ENCODE assay signal across 7 mouse cellular contexts in the genomic region with DNA sequence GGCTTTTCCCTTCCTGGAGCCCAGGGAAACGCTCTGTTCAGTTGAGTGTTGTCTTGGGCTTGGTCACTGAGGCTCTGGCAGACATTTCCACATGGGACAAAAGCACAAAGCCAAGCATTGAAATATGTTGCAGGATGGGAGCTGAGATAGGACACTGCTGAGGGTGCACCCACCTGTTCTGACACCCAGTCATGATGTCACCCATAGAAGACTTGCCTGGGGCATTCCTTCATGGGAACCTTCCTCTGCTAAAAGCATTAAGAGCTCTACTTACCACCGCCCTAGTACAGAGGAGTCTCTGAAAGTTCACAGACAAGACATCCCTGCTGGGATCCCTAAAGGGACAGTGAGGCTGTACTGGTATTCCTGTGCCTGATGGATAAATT. TPM values are rescaled to one million over a fixed set of nuclear protein-coding genes. Genes with fewer than 3 reads are reported as not detected.
DNase-seq lines count a peak whose midpoint lies in the region; ATAC-seq lines count a peak whose summit lies in the region.

No protein-coding gene starts in this region.

- DNase-seq in neural tube, embryonic 11.5 days (ENCODE audit: low spot score) = no peak
- DNase-seq in neural tube, embryonic 10.5 days (ENCODE audit: extremely low spot score, low spot score) = no peak
- DNase-seq in forebrain, embryonic 10.5 days (ENCODE audit: extremely low spot score, low spot score) = no peak
- DNase-seq in limb, embryonic 11.5 days (ENCODE audit: low spot score) = no peak
- DNase-seq in natural killer cell, adult 2 months (ENCODE audit: low spot score in 2 of 2) = no peak
- DNase-seq in adipocyte (ENCODE audit: low spot score) = no peak

- no peaks in the 10 kb centered on the region for H3K27me3 ChIP-seq in neural tube, embryonic 11.5 days (ENCODE audit: control insufficient read depth, insufficient read depth, low read length)
- no peaks in the 10 kb centered on the region for H3K27me3 ChIP-seq in forebrain, embryonic 10.5 days (ENCODE audit: poor library complexity, severe bottlenecking)
- no peaks in the 10 kb centered on the region for H3K27me3 ChIP-seq in limb, embryonic 11.5 days (ENCODE audit: control insufficient read depth, insufficient read depth, low read length)
- H3K27me3 ChIP-seq in stomach, embryonic 14.5 days (ENCODE audit: control insufficient read depth, insufficient read depth, low read length) = no peaks in the 10 kb centered on the region

- no peaks in the 10 kb centered on the region for H3K36me3 ChIP-seq in neural tube, embryonic 11.5 days (ENCODE audit: control insufficient read depth, insufficient read depth, low read length)
- H3K36me3 ChIP-seq in forebrain, embryonic 10.5 days (replicated peaks) = peaks cover 24% of the 10 kb centered on the region
- no peaks in the 10 kb centered on the region for H3K36me3 ChIP-seq in limb, embryonic 11.5 days (ENCODE audit: control insufficient read depth, insufficient read depth, low read length)
- no peaks in the 10 kb centered on the region for H3K36me3 ChIP-seq in stomach, embryonic 14.5 days (ENCODE audit: control insufficient read depth, insufficient read depth, low read length)

- peak overlapping the region; percentile 60 for H3K4me2 ChIP-seq in neural tube, embryonic 11.5 days (ENCODE audit: low read depth)
- peak overlapping the region; percentile 85 for H3K4me2 ChIP-seq in limb, embryonic 11.5 days (ENCODE audit: low read depth, severe bottlenecking)
- peak overlapping the region; percentile 81 for H3K4me2 ChIP-seq in stomach, embryonic 14.5 days (replicated peaks; ENCODE audit: low read depth, low read length)

- 48% methylated on average over 2 of the region's 2 CpGs for WGBS in neural tube, embryonic 11.5 days
- 65% methylated on average over 2 of the region's 2 CpGs for whole genome bisulfite sequencing in forebrain, embryonic 10.5 days
- WGBS in limb, embryonic 11.5 days = 60% methylated on average over 2 of the region's 2 CpGs
- 40% methylated on average over 2 of the region's 2 CpGs for WGBS in stomach, embryonic 14.5 days

- H3K9me3 ChIP-seq in neural tube, embryonic 11.5 days (ENCODE audit: control insufficient read depth, low read length) = no peaks in the 10 kb centered on the region
- no peaks in the 10 kb centered on the region for H3K9me3 ChIP-seq in forebrain, embryonic 10.5 days
- H3K9me3 ChIP-seq in limb, embryonic 11.5 days (ENCODE audit: control insufficient read depth, low read length) = no peaks in the 10 kb centered on the region
- H3K9me3 ChIP-seq in stomach, embryonic 14.5 days (ENCODE audit: control insufficient read depth, low read depth, low read length) = no peaks in the 10 kb centered on the region

- H3K4me3 ChIP-seq in neural tube, embryonic 11.5 days (ENCODE audit: low read depth, low read length) = peak overlapping the region; percentile 99
- peak overlapping the region; percentile 98 for H3K4me3 ChIP-seq in forebrain, embryonic 10.5 days
- peak overlapping the region; percentile 91 for H3K4me3 ChIP-seq in limb, embryonic 11.5 days (ENCODE audit: low read depth, low read length)
- peak overlapping the region; percentile 98 for H3K4me3 ChIP-seq in stomach, embryonic 14.5 days (ENCODE audit: low read depth, low read length)

- H3K4me1 ChIP-seq in neural tube, embryonic 11.5 days (ENCODE audit: control insufficient read depth, insufficient read depth, low read length) = peaks cover 8% of the 10 kb centered on the region
- peaks cover 27% of the 10 kb centered on the region for H3K4me1 ChIP-seq in forebrain, embryonic 10.5 days
- H3K4me1 ChIP-seq in limb, embryonic 11.5 days (ENCODE audit: control insufficient read depth, insufficient read depth, low read length) = peaks cover 13% of the 10 kb centered on the region
- peaks cover 12% of the 10 kb centered on the region for H3K4me1 ChIP-seq in stomach, embryonic 14.5 days (ENCODE audit: control insufficient read depth, insufficient read depth, low read length)

- H3K9ac ChIP-seq in neural tube, embryonic 11.5 days (ENCODE audit: low read length) = peak overlapping the region; percentile 99
- H3K9ac ChIP-seq in limb, embryonic 11.5 days (ENCODE audit: low read length) = peak overlapping the region; percentile 92
- peak overlapping the region; percentile 94; the same call in 1 of the 2 replicates for H3K9ac ChIP-seq in stomach, embryonic 14.5 days (replicated peaks; ENCODE audit: low read depth, low read length)

- no peak overlapping the region for H3K27ac ChIP-seq in neural tube, embryonic 11.5 days (ENCODE audit: low read depth, low read length)
- peak overlapping the region; percentile 99 for H3K27ac ChIP-seq in forebrain, embryonic 10.5 days
- no peak overlapping the region for H3K27ac ChIP-seq in limb, embryonic 11.5 days (replicated peaks; ENCODE audit: low read depth, low read length)
- no peak overlapping the region for H3K27ac ChIP-seq in stomach, embryonic 14.5 days (ENCODE audit: low read length)

- no peak for ATAC-seq in neural tube, embryonic 11.5 days (ENCODE audit: insufficient read depth, low FRiP score, low TSS enrichment)
- no peak for ATAC-seq in limb, embryonic 11.5 days (ENCODE audit: insufficient number of reproducible peaks, low FRiP score, low TSS enrichment, low read depth)
- no peak for ATAC-seq in stomach, embryonic 14.5 days (ENCODE audit: insufficient number of reproducible peaks, insufficient read depth, low FRiP score, low read depth)

RNA-seq across cellular contexts. Expression of a gene that starts 1.1 kb away (rescaled TPM):
- polyA plus RNA-seq in neural tube, embryonic 11.5 days (2014; fragmentation: Nextera tagmentation; extraction: Ambion mirVana) = 0.09 and 0.36 TPM in 2 replicates
- 0.23 and 0.29 TPM in 2 replicates for polyA plus RNA-seq in forebrain, embryonic 10.5 days (2016; fragmentation: Nextera tagmentation; extraction: Ambion mirVana)
- 0.48 TPM in 1 of 2 replicates, not detected in the other for polyA plus RNA-seq in limb, embryonic 11.5 days (2014; fragmentation: Nextera tagmentation; extraction: Ambion mirVana)
- polyA plus RNA-seq in stomach, embryonic 14.5 days (2014; fragmentation: Nextera tagmentation; extraction: Ambion mirVana) = 0.13 and 0.41 TPM in 2 replicates

RNA-seq across cellular contexts. Expression of a gene that starts 3.7 kb away (rescaled TPM):
- 0.05 and 0.08 TPM in 2 replicates for polyA plus RNA-seq in neural tube, embryonic 11.5 days (2014; fragmentation: Nextera tagmentation; extraction: Ambion mirVana)
- not detected in 2 replicates for polyA plus RNA-seq in forebrain, embryonic 10.5 days (2016; fragmentation: Nextera tagmentation; extraction: Ambion mirVana)
- polyA plus RNA-seq in limb, embryonic 11.5 days (2014; fragmentation: Nextera tagmentation; extraction: Ambion mirVana) = not detected in 2 replicates
- polyA plus RNA-seq in stomach, embryonic 14.5 days (2014; fragmentation: Nextera tagmentation; extraction: Ambion mirVana) = 0.08 and 0.09 TPM in 2 replicates

RNA-seq across cellular contexts. Expression of a gene that starts 8.0 kb away (rescaled TPM):
- 95.0 and 110 TPM in 2 replicates for polyA plus RNA-seq in neural tube, embryonic 11.5 days (2014; fragmentation: Nextera tagmentation; extraction: Ambion mirVana)
- polyA plus RNA-seq in forebrain, embryonic 10.5 days (2016; fragmentation: Nextera tagmentation; extraction: Ambion mirVana) = 104 and 106 TPM in 2 replicates
- polyA plus RNA-seq in limb, embryonic 11.5 days (2014; fragmentation: Nextera tagmentation; extraction: Ambion mirVana) = 92.5 and 94.0 TPM in 2 replicates
- polyA plus RNA-seq in stomach, embryonic 14.5 days (2014; fragmentation: Nextera tagmentation; extraction: Ambion mirVana) = 92.8 and 93.9 TPM in 2 replicates

RNA-seq across cellular contexts. Expression of a gene that starts 8.1 kb away (rescaled TPM):
- 0.28 TPM in 1 of 2 replicates, not detected in the other for polyA plus RNA-seq in neural tube, embryonic 11.5 days (2014; fragmentation: Nextera tagmentation; extraction: Ambion mirVana)
- 0.36 TPM in 1 of 2 replicates, not detected in the other for polyA plus RNA-seq in forebrain, embryonic 10.5 days (2016; fragmentation: Nextera tagmentation; extraction: Ambion mirVana)
- polyA plus RNA-seq in limb, embryonic 11.5 days (2014; fragmentation: Nextera tagmentation; extraction: Ambion mirVana) = not detected in 2 replicates
- not detected in 2 replicates for polyA plus RNA-seq in stomach, embryonic 14.5 days (2014; fragmentation: Nextera tagmentation; extraction: Ambion mirVana)

RNA-seq across cellular contexts. Expression of a gene that starts 20.8 kb away (rescaled TPM):
- polyA plus RNA-seq in neural tube, embryonic 11.5 days (2014; fragmentation: Nextera tagmentation; extraction: Ambion mirVana) = 42.0 and 45.1 TPM in 2 replicates
- 55.2 and 56.2 TPM in 2 replicates for polyA plus RNA-seq in forebrain, embryonic 10.5 days (2016; fragmentation: Nextera tagmentation; extraction: Ambion mirVana)
- polyA plus RNA-seq in limb, embryonic 11.5 days (2014; fragmentation: Nextera tagmentation; extraction: Ambion mirVana) = 42.2 and 50.2 TPM in 2 replicates
- 36.0 and 38.1 TPM in 2 replicates for polyA plus RNA-seq in stomach, embryonic 14.5 days (2014; fragmentation: Nextera tagmentation; extraction: Ambion mirVana)
